Mouse (Mus musculus) lung, postnatal 0 days (tissue): ENCODE measurements around the gene Abcb9. TPM values are rescaled to one million over a fixed set of nuclear protein-coding genes. Genes with fewer than 3 reads are reported as not detected.

ENCODE experiments used
- ATAC-seq: fragments of 200-750 bp; cut with Nextera tagmentation; 2 replicates; pipeline ENCODE4 v1.8.0; 2017; ENCODE audit warnings: moderate library complexity
- DNase-seq: peaks from one replicate; pipeline ENCODE4 v3.0.0-alpha.2; 2016; ENCODE audit warnings: low spot score
- H3K27ac ChIP-seq: fragments of 300-500 bp; sonication (generic); 2 replicates; pipeline ENCODE4 v1.5.1; 2014; ENCODE audit warnings: antibody characterized with exemption, mild to moderate bottlenecking, low read length, mixed read lengths
- H3K27me3 ChIP-seq: fragments of 300-500 bp; sonication (generic); replicated peaks from 2 replicates; pipeline ENCODE4 v1.6.1; 2014; ENCODE audit warnings: low read length, mixed read lengths; ENCODE audit not compliant: insufficient read depth
- H3K36me3 ChIP-seq: fragments of 300-500 bp; sonication (generic); 2 replicates; pipeline ENCODE4 v1.6.1; 2014; ENCODE audit warnings: low read length, mixed read lengths; ENCODE audit not compliant: insufficient read depth
- H3K4me1 ChIP-seq: fragments of 300-500 bp; sonication (generic); 2 replicates; pipeline ENCODE4 v1.6.1; 2014; ENCODE audit warnings: antibody characterized with exemption, low read depth, low read length, mixed read lengths; ENCODE audit not compliant: insufficient read depth
- H3K4me2 ChIP-seq: fragments of 300-500 bp; sonication (generic); replicated peaks from 2 replicates; pipeline ENCODE4 v1.6.1; 2014; ENCODE audit warnings: low read depth, mild to moderate bottlenecking, low read length, moderate library complexity, mixed read lengths
- H3K4me3 ChIP-seq: fragments of 300-500 bp; sonication (generic); 2 replicates; pipeline ENCODE4 v1.5.1; 2014; ENCODE audit warnings: low read depth, low read length
- H3K9ac ChIP-seq: fragments of 300-500 bp; sonication (generic); replicated peaks from 2 replicates; pipeline ENCODE4 v1.6.1; 2014; ENCODE audit warnings: low read depth, mild to moderate bottlenecking
- H3K9me3 ChIP-seq: fragments of 300-500 bp; sonication (generic); 2 replicates; pipeline ENCODE4 v1.6.1; 2016; ENCODE audit warnings: low read length, mixed read lengths
- CTCF ChIP-seq: IDR thresholded peaks from 2 replicates; pipeline ENCODE4 v1.5.1; 2016; ENCODE audit warnings: antibody characterized with exemption, mild to moderate bottlenecking
- EP300 ChIP-seq: IDR thresholded peaks from 2 replicates; pipeline ENCODE4 v1.6.1; 2016; ENCODE audit warnings: antibody characterized with exemption, mild to moderate bottlenecking, control low read depth
- WGBS: fragments of 180-500 bp; shearing (Covaris S2); extraction: QIAGEN DNeasy Blood & Tissue Kit; methylation state at CpG from one replicate; pipeline ENCODE4 v1.1.7; 2014; 5-methylcytosine and 5-hydroxymethylcytosine counted together
- polyA plus RNA-seq: library from polyadenylated mRNA; unstranded; fragments of >200 nt; fragmentation: Nextera tagmentation; extraction: Ambion mirVana; gene quantifications from 2 replicates; pipeline ENCODE4 v1.2.1, GENCODE M21; 2015

The Abcb9 gene
- polyA plus RNA-seq, 1 experiment from 2014 or later = 2.6 TPM

GRCm38 (mm10) chr5:124082447-124082846, 13.2 kb downstream of the Abcb9 start:
- Histone ChIP-seq H3K27me3 (no peaks in the 10 kb centered on the region), H3K9ac (no peak overlapping the region), H3K36me3 (no peaks in the 10 kb centered on the region), H3K4me1 (no peaks in the 10 kb centered on the region), H3K9me3 (no peaks in the 10 kb centered on the region), H3K27ac (no peak overlapping the region), H3K4me3 (no peak overlapping the region), H3K4me2 (no peak overlapping the region)
- ATAC-seq (peak; percentile 32), DNase-seq (no peak)
- 54% methylated on average over 10 of the region's 10 CpGs for WGBS
- TF ChIP-seq EP300 (no peak), CTCF (peak; percentile 64)

- H3K9me3 ChIP-seq = no peaks in the 10 kb centered on the region
- H3K4me1 ChIP-seq = no peaks in the 10 kb centered on the region
- H3K4me3 ChIP-seq = no peak overlapping the region
- no peaks in the 10 kb centered on the region for H3K36me3 ChIP-seq
- no peak overlapping the region for H3K4me2 ChIP-seq
- no peaks in the 10 kb centered on the region for H3K27me3 ChIP-seq
- no peak for DNase-seq
- no peak overlapping the region for H3K9ac ChIP-seq
- ATAC-seq = no peak
- no peak overlapping the region for H3K27ac ChIP-seq
- TF ChIP-seq CTCF (no peak), EP300 (no peak)
- WGBS = 87% methylated on average over 17 of the region's 17 CpGs
Observed at GRCm38 (mm10) chr5:124079880-124080279, 15.7 kb downstream of the Abcb9 start.

- Histone ChIP-seq H3K9ac (no peak overlapping the region), H3K4me2 (no peak overlapping the region), H3K9me3 (no peaks in the 10 kb centered on the region), H3K4me3 (no peak overlapping the region), H3K27me3 (no peaks in the 10 kb centered on the region), H3K4me1 (no peaks in the 10 kb centered on the region), H3K27ac (no peak overlapping the region), H3K36me3 (no peaks in the 10 kb centered on the region)
- 60% methylated on average over 9 of the region's 9 CpGs for WGBS
- ATAC-seq (peak; percentile 8; the same call in 1 of the 2 replicates), DNase-seq (no peak)
- no peak for TF ChIP-seq EP300
- no peak for TF ChIP-seq CTCF
Observed at GRCm38 (mm10) chr5:124078794-124079416, 16.7 kb downstream of the Abcb9 start.

GRCm38 (mm10) chr5:124077856-124078460, 17.6 kb downstream of the Abcb9 start:
- H3K9me3 ChIP-seq = no peaks in the 10 kb centered on the region
- no peak overlapping the region for H3K4me3 ChIP-seq
- H3K27me3 ChIP-seq = no peaks in the 10 kb centered on the region
- no peak overlapping the region for H3K9ac ChIP-seq
- H3K36me3 ChIP-seq = no peaks in the 10 kb centered on the region
- 60% methylated on average over 6 of the region's 6 CpGs for WGBS
- no peak overlapping the region for H3K27ac ChIP-seq
- H3K4me1 ChIP-seq = no peaks in the 10 kb centered on the region
- no peak for ATAC-seq
- no peak overlapping the region for H3K4me2 ChIP-seq
- TF ChIP-seq CTCF = no peak
- TF ChIP-seq EP300 = no peak
- DNase-seq = no peak

- Histone ChIP-seq H3K4me1 (no peaks in the 10 kb centered on the region), H3K36me3 (no peaks in the 10 kb centered on the region), H3K4me2 (no peak overlapping the region), H3K27me3 (no peaks in the 10 kb centered on the region), H3K27ac (no peak overlapping the region), H3K9ac (no peak overlapping the region), H3K9me3 (no peaks in the 10 kb centered on the region), H3K4me3 (no peak overlapping the region)
- DNase-seq (no peak), ATAC-seq (no peak)
- WGBS = 82% methylated on average over 13 of the region's 13 CpGs
- TF ChIP-seq EP300 (no peak), CTCF (no peak)
Observed at GRCm38 (mm10) chr5:124077241-124077640, 18.4 kb downstream of the Abcb9 start.

- no peaks in the 10 kb centered on the region for H3K9me3 ChIP-seq
- 54% methylated on average over 9 of the region's 9 CpGs for WGBS
- H3K4me1 ChIP-seq = no peaks in the 10 kb centered on the region
- no peaks in the 10 kb centered on the region for H3K36me3 ChIP-seq
- ATAC-seq (no peak), DNase-seq (no peak)
- no peak overlapping the region for H3K4me3 ChIP-seq
- no peak overlapping the region for H3K27ac ChIP-seq
- H3K9ac ChIP-seq = no peak overlapping the region
- no peak overlapping the region for H3K4me2 ChIP-seq
- TF ChIP-seq EP300 (no peak), CTCF (no peak)
- no peaks in the 10 kb centered on the region for H3K27me3 ChIP-seq
Observed at GRCm38 (mm10) chr5:124076559-124076958, 19.0 kb downstream of the Abcb9 start.
